In the genomic region with DNA sequence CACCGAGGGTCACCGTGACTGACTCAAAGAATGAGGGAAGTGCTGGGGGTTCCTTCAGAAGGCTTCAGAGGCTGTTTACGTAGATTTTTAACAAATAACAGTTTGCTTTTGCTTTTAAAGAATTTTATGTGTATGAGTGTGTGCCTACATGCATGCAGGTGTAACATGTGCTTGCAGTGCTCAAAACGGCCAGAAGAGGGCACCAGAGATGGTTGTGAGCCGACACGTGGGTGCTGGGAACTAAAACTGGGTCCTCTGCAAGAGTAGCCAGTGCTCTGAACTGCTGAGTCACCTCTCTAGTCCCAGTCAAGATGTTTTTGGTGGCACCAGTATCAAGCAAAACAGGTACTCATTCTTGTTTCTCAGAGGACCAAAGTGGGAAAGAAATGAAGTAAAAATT, we compare ENCODE assay signal across 22 mouse cellular contexts. TPM values are rescaled to one million over a fixed set of nuclear protein-coding genes. Genes with fewer than 3 reads are reported as not detected.
DNase-seq lines count a peak whose midpoint lies in the region; ATAC-seq and TF ChIP-seq lines count a peak whose summit lies in the region.
"Had no signal": no experiment of that assay in that cellular context is flagged by ENCODE, and none has a peak within 500 bp of the region (broad histone marks: within the 10 kb centered on the region; RNA-seq: fewer than 3 reads in every experiment).

No protein-coding gene starts in this region.

- TF ChIP-seq POLR2A in CH12.LX (IDR thresholded peaks at IDR 0.05; ENCODE audit: low read depth, low read length), result no peak

- intact Hi-C loops in left cerebral cortex, adult 2 months (cut with DNase I), result no loop called here
- intact Hi-C loops in left cerebral cortex, postnatal 4 days (cut with DNase I), result no loop called here

- no peak for ATAC-seq in forebrain, embryonic 11.5 days (replicated peaks; ENCODE audit: low FRiP score)
- ATAC-seq in forebrain, embryonic 16.5 days, result no peak
- no peak for ATAC-seq in Patski
- no peak for ATAC-seq in megakaryocyte, adult 5-6 weeks (ENCODE audit: poor library complexity, severe bottlenecking)

- no peak overlapping the region for H3K4me2 ChIP-seq in forebrain, embryonic 11.5 days (ENCODE audit: low read depth, low read length, severe bottlenecking)
- no peak overlapping the region for H3K4me2 ChIP-seq in forebrain, embryonic 16.5 days (ENCODE audit: low read length)
- no peak overlapping the region for H3K4me2 ChIP-seq in CH12.LX (ENCODE audit: insufficient read depth, low read depth, poor library complexity, severe bottlenecking)
- H3K4me2 ChIP-seq: heart, embryonic 11.5 days; hindbrain, embryonic 15.5 days; liver, embryonic 15.5 days had no signal

- H3K27me3 ChIP-seq in forebrain, embryonic 11.5 days (ENCODE audit: control insufficient read depth, insufficient read depth, low read length), result no peaks in the 10 kb centered on the region
- no peaks in the 10 kb centered on the region for H3K27me3 ChIP-seq in forebrain, embryonic 16.5 days (replicated peaks; ENCODE audit: control insufficient read depth, insufficient read depth, low read length)
- H3K27me3 ChIP-seq in CH12.LX (replicated peaks) (no peaks in the 10 kb centered on the region), Patski (no peaks in the 10 kb centered on the region)
- H3K27me3 ChIP-seq: hindbrain, embryonic 15.5 days; liver, embryonic 15.5 days had no signal

- no peaks in the 10 kb centered on the region for H3K79me2 ChIP-seq in CH12.LX (replicated peaks; ENCODE audit: control insufficient read depth, extremely low read depth, insufficient read depth, poor library complexity, severe bottlenecking)

- no peak for TF ChIP-seq EP300 in CH12.LX (IDR thresholded peaks at IDR 0.05; ENCODE audit: low read length)

- WGBS in forebrain, embryonic 11.5 days, result 82% methylated on average over 6 of the region's 6 CpGs
- 85% methylated on average over 6 of the region's 6 CpGs for WGBS in forebrain, embryonic 16.5 days

- in situ Hi-C loops in CH12.LX (cut with MboI; ENCODE audit: low pct_ligation_motif_present, low pct_unique_long_range_greater_than_20kb, low sequenced_read_pairs) (no loop called here), Patski (cut with MboI; ENCODE audit: low pct_unique_long_range_greater_than_20kb) (no loop called here)

- H3K9me3 ChIP-seq in forebrain, embryonic 11.5 days (ENCODE audit: control insufficient read depth, low read length), result peaks cover 3% of the 10 kb centered on the region; the same call in 1 of the 2 replicates
- H3K9me3 ChIP-seq in forebrain, embryonic 16.5 days (ENCODE audit: control insufficient read depth, low read length), result peaks cover 3% of the 10 kb centered on the region; the same call in 1 of the 2 replicates
- H3K9me3 ChIP-seq in CH12.LX (replicated peaks; ENCODE audit: low read length), result peaks cover 3% of the 10 kb centered on the region
- H3K9me3 ChIP-seq: hindbrain, embryonic 15.5 days; liver, embryonic 15.5 days had no signal

- no peak for TF ChIP-seq RAD21 in CH12.LX (IDR thresholded peaks at IDR 0.05; ENCODE audit: low read depth, low read length)

- dilution Hi-C loops in CH12.LX (cut with MboI; ENCODE audit: extremely low pct_ligation_motif_present, extremely low pct_unique_long_range_greater_than_20kb, low sequenced_read_pairs), result no loop called here

- DNase-seq in forebrain, embryonic 11.5 days (ENCODE audit: low spot score), result peak; percentile 30
- no peak for DNase-seq in left cerebral cortex, adult 2 months (ENCODE audit: extremely low spot score in 1 of 2, low spot score in 2 of 2)
- no peak for DNase-seq in left cerebral cortex, postnatal 4 days
- DNase-seq in CH12.LX (ENCODE audit: extremely low read depth) (no peak), Patski (ENCODE audit: low read depth, low spot score) (no peak)
- DNase-seq in spleen, postnatal 36 days (ENCODE audit: low spot score in 2 of 2), result no peak
- DNase-seq: adrenal gland, postnatal 25 days; cerebellum, postnatal 10 days; kidney, adult 9 months; layer of hippocampus, postnatal 36 days; thymus, adult 2 months had no signal

- no peaks in the 10 kb centered on the region for H3K36me3 ChIP-seq in forebrain, embryonic 11.5 days (ENCODE audit: control insufficient read depth, insufficient read depth, low read length)
- no peaks in the 10 kb centered on the region for H3K36me3 ChIP-seq in forebrain, embryonic 16.5 days (ENCODE audit: control insufficient read depth, insufficient read depth)
- no peaks in the 10 kb centered on the region for H3K36me3 ChIP-seq in CH12.LX (replicated peaks in 1 of 2; ENCODE audit: control insufficient read depth in 1 of 2, insufficient read depth in 1 of 2, low read length in 1 of 2)
- H3K36me3 ChIP-seq: forebrain, embryonic 10.5 days; hindbrain, embryonic 15.5 days; liver, embryonic 15.5 days had no signal

- no peak overlapping the region for H3K4me3 ChIP-seq in forebrain, embryonic 11.5 days (ENCODE audit: low read depth, low read length)
- H3K4me3 ChIP-seq in forebrain, embryonic 16.5 days (replicated peaks; ENCODE audit: low read length), result no peak overlapping the region
- no peak overlapping the region for H3K4me3 ChIP-seq in left cerebral cortex, adult 2 months
- H3K4me3 ChIP-seq in CH12.LX (replicated peaks in 1 of 3; ENCODE audit: low read depth in 2 of 3, low read length in 2 of 3, poor library complexity in 1 of 3), result no peak overlapping the region
- H3K4me3 ChIP-seq: forebrain, embryonic 10.5 days; hindbrain, embryonic 15.5 days; liver, embryonic 15.5 days had no signal

- peak; percentile 9; the same call in 1 of the 2 replicates for TF ChIP-seq CTCF in left cerebral cortex, adult 2 months (IDR thresholded peaks at IDR 0.05)
- TF ChIP-seq CTCF in CH12.LX (conservative IDR thresholded peaks at IDR 0.05 in 1 of 2, IDR thresholded peaks at IDR 0.05 in 1 of 2; ENCODE audit: low read depth in 2 of 2, low read length in 2 of 2) (peak; percentile 15 to 19; a peak in 1 of 4 replicates), Patski (IDR thresholded peaks at IDR 0.05) (peak; percentile 63)

- CTCF ChIA-PET in Patski (lab: Charles Lee), result no interaction called here

- POLR2A ChIA-PET in Patski (lab: Charles Lee), result no interaction called here

- H3K4me1 ChIP-seq in forebrain, embryonic 11.5 days (replicated peaks; ENCODE audit: control insufficient read depth, insufficient read depth, low read length), result no peaks in the 10 kb centered on the region
- no peaks in the 10 kb centered on the region for H3K4me1 ChIP-seq in forebrain, embryonic 16.5 days (replicated peaks; ENCODE audit: control insufficient read depth, insufficient read depth, low read length)
- H3K4me1 ChIP-seq in CH12.LX (ENCODE audit: control insufficient read depth in 1 of 2, insufficient read depth in 2 of 2), result no peaks in the 10 kb centered on the region
- H3K4me1 ChIP-seq: forebrain, embryonic 10.5 days; hindbrain, embryonic 15.5 days; liver, embryonic 15.5 days had no signal

- H3K9ac ChIP-seq in forebrain, embryonic 11.5 days (ENCODE audit: low read length), result no peak overlapping the region
- no peak overlapping the region for H3K9ac ChIP-seq in forebrain, embryonic 16.5 days (replicated peaks; ENCODE audit: low read depth, low read length)
- no peak overlapping the region for H3K9ac ChIP-seq in CH12.LX (ENCODE audit: insufficient read depth, low read depth)
- H3K9ac ChIP-seq: hindbrain, embryonic 15.5 days; liver, embryonic 15.5 days had no signal

- no peak overlapping the region for H3K27ac ChIP-seq in forebrain, embryonic 11.5 days (ENCODE audit: low read depth, low read length)
- H3K27ac ChIP-seq in forebrain, embryonic 16.5 days (ENCODE audit: low read length), result no peak overlapping the region
- H3K27ac ChIP-seq in left cerebral cortex, adult 2 months, result no peak overlapping the region
- H3K27ac ChIP-seq in CH12.LX (ENCODE audit: insufficient read depth, low read depth), result no peak overlapping the region
- H3K27ac ChIP-seq: forebrain, embryonic 10.5 days; hindbrain, embryonic 15.5 days; liver, embryonic 15.5 days had no signal

RNA-seq across cellular contexts. Expression of a gene that starts 18.2 kb away (rescaled TPM):
- 0.32 and 0.33 TPM in 2 replicates for polyA plus RNA-seq in forebrain, embryonic 11.5 days (2014; fragmentation: Nextera tagmentation; extraction: Ambion mirVana)
- 0.13 and 0.19 TPM in 2 replicates for polyA plus RNA-seq in forebrain, embryonic 16.5 days (2015; fragmentation: Nextera tagmentation; extraction: Ambion mirVana)
- total RNA-seq in left cerebral cortex, adult 2 months (2021), result 1 to 10 TPM; 7.8 to 9.4 TPM
- total RNA-seq in left cerebral cortex, postnatal 4 days (2021), result 1 to 10 TPM; 2.8 to 3.1 TPM
- 0.08 and 0.13 TPM in 2 replicates for total RNA-seq in CH12.LX (2012; rRNA removed)
- 0.20 and 0.22 TPM in 2 replicates for total RNA-seq in CH12.LX (2014; rRNA removed)
- polyA plus RNA-seq in CH12.LX (2012; ENCODE audit: insufficient read length, low read depth), result 0.23 TPM in 2 replicates
- 1.1 TPM for polyA plus RNA-seq in Patski (2021)
- not detected in 2 replicates for total RNA-seq in megakaryocyte, adult 5-6 weeks (2015)
- total RNA-seq in megakaryocyte, adult 5-6 weeks (2017), result not detected in 2 replicates

RNA-seq across cellular contexts. Expression of a gene that starts 34.0 kb away (rescaled TPM):
- polyA plus RNA-seq in forebrain, embryonic 11.5 days (2014; fragmentation: Nextera tagmentation; extraction: Ambion mirVana), result 57.6 and 65.6 TPM in 2 replicates
- 34.9 and 37.6 TPM in 2 replicates for polyA plus RNA-seq in forebrain, embryonic 16.5 days (2015; fragmentation: Nextera tagmentation; extraction: Ambion mirVana)
- total RNA-seq in left cerebral cortex, adult 2 months (2021), result 10 to 100 TPM; 47.9 to 49.5 TPM
- total RNA-seq in left cerebral cortex, postnatal 4 days (2021), result 10 to 100 TPM; 53.9 to 60.5 TPM
- total RNA-seq in CH12.LX (2012; rRNA removed), result 27.9 and 29.0 TPM in 2 replicates
- 32.6 and 38.8 TPM in 2 replicates for total RNA-seq in CH12.LX (2014; rRNA removed)
- 25.8 and 35.0 TPM in 2 replicates for polyA plus RNA-seq in CH12.LX (2012; ENCODE audit: insufficient read length, low read depth)
- 61.7 TPM for polyA plus RNA-seq in Patski (2021)
- total RNA-seq in megakaryocyte, adult 5-6 weeks (2015), result 47.3 and 53.8 TPM in 2 replicates
- 42.0 and 58.7 TPM in 2 replicates for total RNA-seq in megakaryocyte, adult 5-6 weeks (2017)

RNA-seq across cellular contexts. Expression of a gene that starts 38.3 kb away (rescaled TPM):
- polyA plus RNA-seq in forebrain, embryonic 11.5 days (2014; fragmentation: Nextera tagmentation; extraction: Ambion mirVana), result 37.7 and 39.4 TPM in 2 replicates
- polyA plus RNA-seq in forebrain, embryonic 16.5 days (2015; fragmentation: Nextera tagmentation; extraction: Ambion mirVana), result 52.7 and 54.7 TPM in 2 replicates
- 10 to 100 TPM; 17.7 to 18.0 TPM for total RNA-seq in left cerebral cortex, adult 2 months (2021)
- 10 to 100 TPM; 24.5 to 31.4 TPM for total RNA-seq in left cerebral cortex, postnatal 4 days (2021)
- total RNA-seq in CH12.LX (2012; rRNA removed) (48.0 and 48.1 TPM in 2 replicates), CH12.LX (2014; rRNA removed) (31.5 and 33.9 TPM in 2 replicates)
- polyA plus RNA-seq in CH12.LX (2012; ENCODE audit: insufficient read length, low read depth) (52.0 and 63.7 TPM in 2 replicates), Patski (2021) (67.2 TPM)
- total RNA-seq in megakaryocyte, adult 5-6 weeks (2015), result 41.2 and 45.8 TPM in 2 replicates
- total RNA-seq in megakaryocyte, adult 5-6 weeks (2017), result 19.2 and 21.1 TPM in 2 replicates

RNA-seq across cellular contexts. Expression of a gene that starts 38.4 kb away (rescaled TPM):
- polyA plus RNA-seq in forebrain, embryonic 11.5 days (2014; fragmentation: Nextera tagmentation; extraction: Ambion mirVana), result 166 and 176 TPM in 2 replicates
- 83.0 and 94.4 TPM in 2 replicates for polyA plus RNA-seq in forebrain, embryonic 16.5 days (2015; fragmentation: Nextera tagmentation; extraction: Ambion mirVana)
- total RNA-seq in left cerebral cortex, adult 2 months (2021), result 10 to 100 TPM; 34.3 to 37.3 TPM
- total RNA-seq in left cerebral cortex, postnatal 4 days (2021), result 10 to 100 TPM; 53.9 to 60.7 TPM
- total RNA-seq in CH12.LX (2012; rRNA removed), result 124 and 153 TPM in 2 replicates
- 102 and 107 TPM in 2 replicates for total RNA-seq in CH12.LX (2014; rRNA removed)
- polyA plus RNA-seq in CH12.LX (2012; ENCODE audit: insufficient read length, low read depth), result 230 and 238 TPM in 2 replicates
- 76.0 TPM for polyA plus RNA-seq in Patski (2021)
- total RNA-seq in megakaryocyte, adult 5-6 weeks (2015), result 118 and 124 TPM in 2 replicates
- 126 and 153 TPM in 2 replicates for total RNA-seq in megakaryocyte, adult 5-6 weeks (2017)

RNA-seq across cellular contexts. Expression of a gene that starts 59.5 kb away (rescaled TPM):
- 1.0 and 1.8 TPM in 2 replicates for polyA plus RNA-seq in forebrain, embryonic 11.5 days (2014; fragmentation: Nextera tagmentation; extraction: Ambion mirVana)
- not detected in 2 replicates for polyA plus RNA-seq in forebrain, embryonic 16.5 days (2015; fragmentation: Nextera tagmentation; extraction: Ambion mirVana)
- total RNA-seq in left cerebral cortex, adult 2 months (2021), result not detected
- not detected for total RNA-seq in left cerebral cortex, postnatal 4 days (2021)
- total RNA-seq in CH12.LX (2012; rRNA removed) (not detected in 2 replicates), CH12.LX (2014; rRNA removed) (not detected in 2 replicates)
- polyA plus RNA-seq in CH12.LX (2012; ENCODE audit: insufficient read length, low read depth) (0.61 TPM in 1 of 2 replicates, not detected in the other), Patski (2021) (0.56 TPM)
- total RNA-seq in megakaryocyte, adult 5-6 weeks (2015), result not detected in 2 replicates
- total RNA-seq in megakaryocyte, adult 5-6 weeks (2017), result not detected in 2 replicates
- total RNA-seq: adrenal gland, postnatal 25 days; gastrocnemius, postnatal 4 days; heart, postnatal 25 days; layer of hippocampus, postnatal 36 days; left cerebral cortex, postnatal 36 days had no signal
- polyA plus RNA-seq: frontal cortex, adult 2 months; large intestine, adult 2 months; thymus, adult 2 months had no signal

Comparison
In these comparisons a context has a peak if more than half of its experiments do, and no peak if none do; other contexts are left out.
1. CTCF ChIP-seq: peak in every context shown above with its lines; median percentile 63 in Patski; 17 in CH12.LX; 9 in left cerebral cortex, adult 2 months.